Mouse (Mus musculus): ENCODE measurements around the gene Gsx1. TPM values are rescaled to one million over a fixed set of nuclear protein-coding genes. Genes with fewer than 3 reads are reported as not detected.

Gene Gsx1
- total RNA-seq, 2 experiments from 2014 or later, result not detected

DNA sequence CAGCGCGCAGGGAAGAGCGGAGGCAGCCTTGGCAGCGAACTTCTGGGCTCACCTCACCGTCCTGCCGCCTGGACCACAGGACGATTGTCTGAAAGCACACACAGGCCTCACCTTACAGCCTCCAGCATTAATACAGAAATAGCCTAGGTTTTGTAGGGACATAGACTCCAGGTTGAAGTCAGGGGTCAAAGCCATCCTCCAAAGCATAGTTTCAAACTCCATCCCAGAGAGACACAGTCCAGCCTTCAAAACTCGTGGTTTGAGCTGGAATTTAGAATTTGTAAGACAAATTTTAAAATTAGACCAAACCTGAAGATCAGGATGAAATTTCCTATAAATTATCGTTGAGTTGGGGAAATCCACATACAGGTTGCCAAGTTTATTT, 4.1 kb downstream of the Gsx1 start:
- intact Hi-C loops (cut with DNase I), result no loop called here
- no peak for DNase-seq

DNA sequence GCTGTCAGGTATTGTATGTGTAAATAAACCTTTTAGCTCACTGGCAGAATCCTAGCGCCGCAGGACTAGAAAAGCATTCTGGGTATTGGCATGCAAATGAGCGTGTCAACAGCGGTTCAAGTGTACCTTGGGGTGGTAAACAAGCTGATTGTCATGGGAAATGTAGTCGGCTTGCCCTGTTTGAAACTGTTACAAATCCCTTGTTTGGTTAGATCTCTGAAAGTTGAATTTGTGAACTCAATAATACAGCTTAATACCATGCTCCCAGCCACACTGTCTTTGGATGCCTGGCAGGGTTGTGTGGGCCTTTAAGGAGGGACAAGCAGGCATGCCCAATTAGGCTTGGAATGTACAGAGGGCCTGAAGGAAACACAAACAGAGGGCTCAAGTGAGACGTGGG, 16.4 kb downstream of the Gsx1 start:
- intact Hi-C loops (cut with DNase I), result no loop called here

DNA sequence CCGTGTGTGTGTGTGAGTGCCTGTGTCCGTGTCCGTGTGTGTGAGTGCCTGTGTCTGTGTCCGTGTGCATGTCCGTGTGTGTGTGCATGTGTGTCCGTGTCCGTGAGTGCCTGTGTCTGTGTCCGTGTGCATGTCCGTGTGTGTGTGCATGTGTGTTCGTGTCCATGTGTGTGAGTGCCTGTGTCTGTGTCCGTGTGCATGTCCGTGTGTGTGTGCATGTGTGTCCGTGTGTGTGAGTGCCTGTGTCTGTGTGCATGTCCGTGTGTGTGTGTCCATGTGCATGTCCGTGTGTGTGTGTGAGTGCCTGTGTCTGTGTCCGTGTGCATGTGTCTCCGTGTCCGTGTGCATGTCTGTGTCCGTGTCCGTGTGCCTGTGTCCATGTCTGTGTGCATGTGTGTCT, 19.4 kb downstream of the Gsx1 start:
- intact Hi-C loops (cut with DNase I), result no loop called here
- DNase-seq, result no peak

More for the DNA sequence above, 16.4 kb downstream of the Gsx1 start:
- no peak for DNase-seq

DNA sequence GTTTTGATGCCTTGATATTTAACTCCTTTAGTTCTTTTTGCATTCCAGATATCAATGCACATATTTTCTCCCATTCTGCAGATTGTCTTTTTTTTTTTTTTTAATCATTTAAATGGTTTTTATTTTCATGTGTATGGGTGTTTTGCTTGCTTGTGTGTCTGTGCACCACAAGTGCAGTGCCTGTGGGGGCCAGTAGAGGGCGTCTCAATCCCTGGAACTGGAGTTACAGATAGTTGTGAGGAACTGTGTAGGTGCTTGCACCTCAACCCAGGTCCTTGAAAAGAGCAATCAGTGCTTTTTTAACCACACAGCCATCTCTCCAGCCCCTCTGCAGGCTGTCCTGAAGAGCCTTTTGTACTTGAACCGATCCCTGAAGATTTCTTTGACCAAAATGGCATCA, 20.0 kb downstream of the Gsx1 start:
- no peak for DNase-seq
- intact Hi-C loops (cut with DNase I), result no loop called here

DNA sequence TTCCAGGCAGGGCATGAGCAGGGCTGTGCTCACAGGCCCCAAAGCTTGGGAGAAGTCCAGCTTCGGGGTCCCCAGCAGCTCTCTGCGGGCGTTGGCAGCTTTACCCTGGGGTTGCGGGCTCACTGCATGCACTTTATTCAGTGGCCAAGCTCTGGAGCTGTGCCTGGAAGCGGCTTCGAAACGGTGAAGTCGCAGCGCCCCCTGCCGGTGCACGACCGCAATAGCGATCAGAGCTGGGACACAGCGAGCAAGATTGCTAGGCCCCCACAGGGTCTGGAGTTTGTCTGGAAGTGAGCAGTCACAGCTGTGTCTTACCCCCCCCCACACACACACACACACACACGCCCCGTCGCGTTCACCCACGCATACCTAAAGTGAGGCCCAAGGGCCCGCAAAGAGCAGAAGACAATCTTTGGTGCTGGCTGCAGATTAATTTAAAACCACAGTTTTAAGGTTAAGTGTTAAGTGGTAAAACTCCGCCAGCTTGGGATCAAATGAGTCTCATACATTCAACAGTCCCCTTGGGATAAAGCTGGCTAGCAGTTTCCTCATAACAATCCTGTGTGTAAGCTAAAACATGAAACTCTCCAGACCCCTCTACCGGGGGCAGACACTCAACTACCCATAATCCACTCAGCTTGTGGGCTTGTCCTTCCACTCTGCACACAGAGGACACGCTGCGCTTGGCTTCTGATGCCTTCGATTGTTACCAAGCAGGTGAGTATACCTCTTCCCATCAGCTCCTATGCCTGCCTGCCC, 39.0 kb downstream of the Gsx1 start:
- peak; percentile 82 to 90 for DNase-seq
- intact Hi-C loops (cut with DNase I), result loop anchor here (1.0 to 10.0 kb wide), 5 partner anchors 92 to 553 kb away; no protein-coding TSS in a partner anchor

DNA sequence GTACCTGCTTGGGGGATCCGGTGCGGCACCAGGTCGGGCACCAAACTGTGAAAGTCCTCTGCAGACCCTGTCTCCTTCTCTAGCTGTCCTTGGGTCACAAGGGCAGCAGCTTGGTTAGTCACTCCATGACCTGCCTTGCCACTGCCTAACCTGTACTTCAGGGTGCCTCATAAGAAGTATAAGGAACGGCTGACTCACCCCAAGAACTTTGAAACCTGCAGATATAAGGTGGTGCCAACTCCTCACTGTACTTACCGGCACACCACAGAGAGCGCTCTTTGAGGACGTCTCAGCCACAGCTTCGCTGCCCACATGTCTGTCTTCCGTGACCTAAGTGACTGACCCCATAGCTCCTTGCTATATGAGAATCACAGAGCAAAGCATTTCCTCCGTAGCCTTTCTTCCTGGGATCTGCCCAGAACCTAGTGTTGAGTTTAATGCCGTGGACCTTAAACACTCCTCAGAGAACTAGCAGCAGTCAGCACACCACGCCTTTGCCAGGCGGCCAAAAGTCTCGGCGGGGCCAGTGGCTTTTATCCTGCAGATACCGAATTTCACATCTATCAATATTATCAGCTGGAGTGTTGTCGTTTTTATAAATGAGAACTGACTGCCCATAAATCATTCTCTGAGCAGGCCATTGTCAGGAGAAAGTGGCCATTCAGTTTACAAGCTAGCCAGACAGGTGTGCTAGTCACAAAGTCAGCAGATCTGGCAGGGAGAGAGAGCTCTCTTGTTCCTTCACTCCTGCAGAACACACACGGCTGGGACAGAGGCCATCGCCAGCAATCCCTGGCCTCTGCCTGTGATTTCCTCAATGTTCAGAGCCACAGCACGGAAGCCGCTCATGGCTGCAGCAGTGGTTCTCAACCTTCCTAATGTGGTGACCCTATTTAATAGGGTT, 47.2 kb downstream of the Gsx1 start:
- DNase-seq, result no peak
- intact Hi-C loops (cut with DNase I), result no loop called here

Other genes starting within 250 kb of the Gsx1 start
- 10 to 100 TPM; 19.9 to 22.4 TPM for gene Gtf3a, start 240.0 kb upstream of the Gsx1 start, total RNA-seq (2021)
- 10 to 100 TPM; 27.0 to 29.6 TPM for gene Mtif3, start 224.9 kb upstream of the Gsx1 start, total RNA-seq (2021)
- 10 to 100 TPM in 1 of 2 experiments, 1 to 10 TPM in 1; 10.0 to 10.8 TPM for gene Lnx2, start 112.1 kb upstream of the Gsx1 start, total RNA-seq (2021)
- gene Polr1d, start 111.6 kb upstream of the Gsx1 start, total RNA-seq (2021), result 10 to 100 TPM; 69.4 to 72.8 TPM
- gene Pdx1, start 81.3 kb downstream of the Gsx1 start, total RNA-seq (2021), result not detected
- not detected for gene Cdx2, start 118.6 kb downstream of the Gsx1 start, total RNA-seq (2021)
- gene Urad, start 133.7 kb downstream of the Gsx1 start, total RNA-seq (2021), result not detected
- gene Flt3, start 211.8 kb downstream of the Gsx1 start, total RNA-seq (2021), result under 1 TPM; 0.08 to 0.16 TPM
- 10 to 100 TPM; 26.8 to 36.1 TPM for gene Pan3, start 241.5 kb downstream of the Gsx1 start, total RNA-seq (2021)

All from heart, postnatal 36 days (tissue).